Mouse (Mus musculus) B cell, adult 67 days (primary cell): ENCODE measurements around the gene Fam214a. TPM values are rescaled to one million over a fixed set of nuclear protein-coding genes. Genes with fewer than 3 reads are reported as not detected.

Experiments
- total RNA-seq, 2 experiments: library from RNA; stranded (reverse); gene quantifications; 4 replicates each; pipeline ENCODE4 v1.2.4; 2023

Gene Fam214a
- 10 to 100 TPM; 83.5 to 92.9 TPM for total RNA-seq

DNA sequence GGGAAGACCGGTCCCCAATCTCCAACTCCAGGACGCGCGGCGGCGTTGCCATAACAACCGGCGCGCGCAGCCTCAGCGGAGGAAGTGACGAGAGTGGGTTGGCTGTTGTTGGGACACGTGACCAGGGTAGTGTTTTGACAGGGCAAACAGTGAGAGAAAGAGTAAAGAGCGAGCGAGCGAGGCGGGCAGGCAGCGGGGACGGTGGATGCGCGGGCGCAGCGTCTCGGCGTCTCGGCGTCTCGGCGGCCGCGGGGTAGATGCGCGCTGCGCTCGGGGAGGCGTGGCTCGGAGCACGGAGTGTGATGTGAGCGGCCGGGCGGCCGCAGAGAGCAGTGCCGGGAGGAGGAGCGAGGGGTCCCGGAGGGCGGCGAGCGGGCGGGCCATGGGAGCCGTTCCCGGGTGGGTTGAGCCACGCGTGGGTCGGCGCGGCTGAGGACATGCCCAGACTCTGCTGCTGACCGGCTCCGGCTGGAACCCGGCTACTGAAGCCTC, at the start of gene Fam214a:
Gene Fam214a (plus strand): TSS at position 129 of the 492 bp plus-strand sequence.

GRCm38 (mm10) chr9:75037451-75038356, 85.0 kb downstream of the Fam214a start, which contains the start of gene Arpp19:
Arpp19 (plus strand) TSS chr9:75037614.

GRCm38 (mm10) chr9:75070457-75071028, 117.9 kb downstream of the Fam214a start, which contains the start of gene Myo5a:
Myo5a (plus strand) TSS chr9:75071015.

Other genes starting within 250 kb of the Fam214a start
- not detected for gene Onecut1, start 91.0 kb upstream of the Fam214a start, total RNA-seq
- 100 to 1,000 TPM; 146 to 172 TPM for gene Arpp19, start 84.7 kb downstream of the Fam214a start, total RNA-seq
- gene Myo5a, start 118.1 kb downstream of the Fam214a start, total RNA-seq: 100 to 1,000 TPM; 144 to 163 TPM